Mouse (Mus musculus) brain, embryonic 14.5 days (tissue): Measurements from ENCODE around the gene Gm10638.

ENCODE experiments used
- CTCF ChIP-seq: fragments of 200-500 bp; IDR thresholded peaks from 2 replicates; pipeline ENCODE4 v1.5.1; 2012; ENCODE audit warnings: inconsistent platforms, mild to moderate bottlenecking, moderate library complexity, borderline replicate concordance; ENCODE audit not compliant: insufficient read depth, insufficient read length; ENCODE audit errors: extremely low read depth
- POLR2A ChIP-seq: fragments of 200-500 bp; IDR thresholded peaks from 2 replicates; pipeline ENCODE4 v1.6.1; 2012; ENCODE audit warnings: mild to moderate bottlenecking, inconsistent platforms, borderline replicate concordance; ENCODE audit not compliant: poor library complexity, insufficient read depth, insufficient read length, severe bottlenecking; ENCODE audit errors: extremely low read depth

DNA sequence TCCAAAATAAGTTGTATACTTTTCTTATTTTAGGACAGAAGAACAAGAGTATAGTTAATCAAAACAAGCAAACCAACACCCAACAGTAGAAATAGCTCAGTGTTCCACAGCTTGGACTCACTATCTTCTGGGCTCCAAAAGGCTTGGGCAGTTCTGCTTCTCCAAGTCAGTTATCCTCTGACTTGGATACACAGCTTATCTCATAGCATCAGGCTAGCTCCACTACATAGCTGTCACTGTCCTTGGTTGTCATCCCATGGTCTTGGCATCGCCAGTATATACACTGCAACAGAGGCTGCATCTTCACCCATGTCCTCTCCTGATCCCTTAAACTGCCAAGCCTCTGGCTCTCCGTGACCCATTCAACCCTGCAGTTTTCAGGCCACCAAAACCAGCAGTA lies 49.8 kb upstream of the Gm10638 start:
- no peak for TF ChIP-seq CTCF
- no peak for TF ChIP-seq POLR2A
